Mouse (Mus musculus): ENCODE measurements around the gene Txndc12. TPM values are rescaled to one million over a fixed set of nuclear protein-coding genes. Genes with fewer than 3 reads are reported as not detected.

The Txndc12 gene
- total RNA-seq (2021), result 10 to 100 TPM; 29.2 to 30.0 TPM
- polyA plus RNA-seq (2012; rRNA removed), result 15.7 and 23.4 TPM in 2 replicates
- long read RNA-seq, transcript Txndc12-201 (7 exons, 1,359 nt), result major isoform, 23 of 23 reads
- long read RNA-seq, partial matches to known transcripts, result 0 of 23 reads
- long read RNA-seq, other reads (novel, unspliced or antisense), result 0 of 23 reads

DNA sequence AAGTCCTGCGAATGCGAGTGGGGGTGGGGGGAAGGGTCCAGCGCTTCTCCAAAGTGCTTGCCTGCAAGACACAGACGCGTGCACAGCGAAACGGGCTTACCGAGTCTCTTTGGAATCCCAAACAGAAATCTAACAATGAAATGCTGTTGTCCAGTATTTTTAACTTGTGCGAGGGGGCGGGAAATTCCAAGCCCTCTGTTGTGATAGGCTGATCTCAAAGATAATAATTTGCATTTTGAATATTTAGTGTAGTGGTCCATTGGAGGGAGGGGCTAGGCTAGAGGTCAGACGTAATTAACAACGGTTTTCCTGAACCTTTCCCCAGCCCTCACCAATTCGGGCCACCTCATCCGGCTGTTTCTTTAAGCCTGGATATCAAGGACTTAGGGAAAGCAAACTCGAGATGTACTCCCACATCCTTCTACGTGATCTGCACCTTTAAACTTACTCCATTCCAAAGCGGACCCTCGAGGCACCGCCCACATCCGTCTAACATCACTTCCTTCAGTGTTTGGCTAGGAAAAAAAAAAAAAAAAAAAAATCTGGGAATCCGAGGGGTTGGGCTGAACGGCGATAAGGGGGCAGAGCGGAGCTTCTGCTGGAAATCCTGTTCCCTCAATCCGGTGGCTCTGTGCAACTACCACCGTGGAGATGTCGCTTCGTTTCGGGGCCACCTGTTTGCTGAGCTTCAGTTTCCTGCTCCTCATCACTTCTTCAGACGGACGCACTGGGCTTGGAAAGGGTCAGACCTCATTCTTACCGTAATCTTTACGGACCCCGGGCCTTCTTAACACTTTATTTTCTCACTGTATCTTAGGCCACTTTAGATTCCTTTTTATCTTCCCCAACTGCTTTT lies at the start of gene Txndc12:
Gene Txndc12 (plus strand): TSS at position 487 of the 856 bp plus-strand sequence.
- peaks cover 6% of the 10 kb centered on the region for H3K4me1 ChIP-seq (ENCODE audit: control insufficient read depth, insufficient read depth, low read length)
- H3K79me2 ChIP-seq (replicated peaks; ENCODE audit: control insufficient read depth, insufficient read depth, low read length), result no peaks in the 10 kb centered on the region; the same call in 1 of the 2 replicates
- H3K9ac ChIP-seq (ENCODE audit: low read depth, low read length), result peak within 1 kb of the TSS; percentile 98
- peak; percentile 87 to 91 for DNase-seq
- H3K27me3 ChIP-seq (ENCODE audit: control insufficient read depth, insufficient read depth, low read length), result no peaks in the 10 kb centered on the region
- intact Hi-C loops (cut with DNase I), result loop anchor here (5.0 kb wide), 1 partner anchor 217 kb away; the partner anchor contains the start of gene Cc2d1b
- peaks cover 26% of the 10 kb centered on the region for H3K36me3 ChIP-seq (ENCODE audit: control insufficient read depth, insufficient read depth, low read length)
- TF ChIP-seq POLR2A (IDR thresholded peaks at IDR 0.05; ENCODE audit: insufficient read depth, low read depth, low read length) (peak; percentile 78), EP300 (IDR thresholded peaks at IDR 0.05; ENCODE audit: insufficient read depth, low read depth, low read length) (0 out of 2 replicates have a peak, but pooled peaks have one; percentile 27), CTCF (IDR thresholded peaks at IDR 0.05) (0 out of 2 replicates have a peak, but pooled peaks have one; percentile 18)
- peak within 1 kb of the TSS; percentile 86 for H3K4me3 ChIP-seq
- peak within 1 kb of the TSS; percentile 96 for H3K27ac ChIP-seq
- WGBS, result under 1% methylated on average over 34 of the region's 34 CpGs

DNA sequence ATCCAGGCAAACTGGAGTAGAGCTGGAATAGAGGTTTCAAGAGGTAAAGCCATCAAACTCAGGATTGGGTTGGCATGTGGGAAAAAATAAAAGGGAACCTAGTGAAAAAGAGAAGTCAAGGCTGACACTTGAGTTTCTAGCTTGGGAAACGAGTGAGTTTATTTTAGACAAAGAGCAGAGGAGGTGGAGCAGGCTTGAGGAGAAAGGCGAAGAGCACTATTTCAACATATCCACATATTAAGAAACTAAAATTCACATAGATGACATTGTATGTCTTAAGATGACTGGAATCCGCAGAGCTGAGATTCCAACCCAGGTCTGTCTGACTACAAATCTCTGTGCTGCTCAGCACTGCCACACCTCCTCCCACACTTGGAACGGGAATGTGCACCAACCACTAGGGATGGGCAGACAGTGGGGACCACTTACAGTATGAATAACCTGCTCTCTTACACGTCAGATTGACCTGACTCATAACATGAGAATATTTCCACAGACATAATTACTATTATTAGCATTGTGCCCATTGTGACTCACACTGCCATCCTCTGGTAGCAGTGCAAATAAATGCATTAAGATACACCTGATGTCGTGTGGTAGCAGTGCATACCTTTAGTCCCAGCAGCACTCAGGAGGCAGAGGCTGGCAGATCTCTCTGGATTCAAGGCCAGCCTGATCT lies 45.0 kb upstream of the Txndc12 start:
- no peaks in the 10 kb centered on the region for H3K4me1 ChIP-seq (ENCODE audit: control insufficient read depth, insufficient read depth, low read length)
- H3K4me3 ChIP-seq, result no peak overlapping the region
- DNase-seq, result no peak
- intact Hi-C loops (cut with DNase I), result no loop called here
- no peaks in the 10 kb centered on the region for H3K27me3 ChIP-seq (ENCODE audit: control insufficient read depth, insufficient read depth, low read length)
- H3K36me3 ChIP-seq (ENCODE audit: control insufficient read depth, insufficient read depth, low read length), result no peaks in the 10 kb centered on the region
- no peak overlapping the region for H3K27ac ChIP-seq
- no peak overlapping the region for H3K9ac ChIP-seq (ENCODE audit: low read depth, low read length)
- no peak for TF ChIP-seq POLR2A (IDR thresholded peaks at IDR 0.05; ENCODE audit: insufficient read depth, low read depth, low read length)
- TF ChIP-seq EP300 (IDR thresholded peaks at IDR 0.05; ENCODE audit: insufficient read depth, low read depth, low read length), result no peak
- TF ChIP-seq CTCF (IDR thresholded peaks at IDR 0.05), result peak; percentile 34
- no peaks in the 10 kb centered on the region for H3K79me2 ChIP-seq (replicated peaks; ENCODE audit: control insufficient read depth, insufficient read depth, low read length)
- WGBS, result 61% methylated on average over 6 of the region's 6 CpGs

DNA sequence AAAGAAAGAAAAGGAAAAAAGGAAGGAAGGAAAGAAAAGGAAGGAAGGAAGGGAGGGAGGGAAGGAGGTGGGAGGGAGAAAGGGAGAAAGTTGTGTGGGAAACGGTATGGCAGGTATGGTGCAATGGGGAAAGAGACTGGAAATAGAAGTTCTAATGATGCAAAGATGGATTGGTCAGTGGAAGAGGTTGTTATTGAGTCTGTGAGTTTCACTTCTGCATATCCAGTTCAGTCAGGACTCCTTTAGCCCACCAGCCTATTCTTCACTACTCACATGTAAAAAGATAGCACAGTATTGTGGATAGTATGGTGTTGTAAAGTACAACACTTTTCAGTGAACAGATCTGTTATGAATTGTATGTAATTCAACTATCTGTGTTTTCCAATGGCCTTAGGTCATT lies 43.9 kb upstream of the Txndc12 start:
- intact Hi-C loops (cut with DNase I), result no loop called here

DNA sequence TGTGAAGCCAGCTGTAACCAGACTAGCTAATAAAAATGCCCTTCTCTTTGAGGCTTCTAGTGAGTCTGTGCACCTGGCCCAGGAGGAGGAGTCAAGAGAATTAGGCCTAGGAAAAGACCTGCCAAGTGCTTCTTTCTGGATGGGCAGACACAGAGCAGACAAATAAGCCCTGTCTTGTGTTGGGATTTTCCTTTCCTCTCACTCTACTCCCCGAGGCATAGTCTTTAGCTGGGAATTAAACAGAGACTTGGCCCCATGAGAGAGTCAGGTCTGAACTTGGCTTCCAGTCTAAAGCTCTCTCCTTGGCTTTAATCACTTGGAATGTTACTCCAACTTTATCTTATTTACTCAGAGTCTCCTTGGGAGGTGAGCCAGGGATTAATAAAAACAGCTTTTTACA lies 40.5 kb upstream of the Txndc12 start:
- Histone ChIP-seq H3K9ac (ENCODE audit: low read depth, low read length) (no peak overlapping the region), H3K36me3 (ENCODE audit: control insufficient read depth, insufficient read depth, low read length) (peaks cover 7% of the 10 kb centered on the region), H3K4me1 (ENCODE audit: control insufficient read depth, insufficient read depth, low read length) (peaks cover 6% of the 10 kb centered on the region), H3K27ac (no peak overlapping the region), H3K79me2 (replicated peaks; ENCODE audit: control insufficient read depth, insufficient read depth, low read length) (no peaks in the 10 kb centered on the region), H3K27me3 (ENCODE audit: control insufficient read depth, insufficient read depth, low read length) (no peaks in the 10 kb centered on the region), H3K4me3 (no peak overlapping the region)
- TF ChIP-seq POLR2A (IDR thresholded peaks at IDR 0.05; ENCODE audit: insufficient read depth, low read depth, low read length), result no peak
- TF ChIP-seq CTCF (IDR thresholded peaks at IDR 0.05), result no peak
- TF ChIP-seq EP300 (IDR thresholded peaks at IDR 0.05; ENCODE audit: insufficient read depth, low read depth, low read length), result no peak
- intact Hi-C loops (cut with DNase I), result no loop called here
- no peak for DNase-seq
- WGBS, result 30% methylated on average over 1 of the region's 1 CpGs

More for the DNA sequence above, 43.9 kb upstream of the Txndc12 start:
- no peaks in the 10 kb centered on the region for H3K27me3 ChIP-seq (ENCODE audit: control insufficient read depth, insufficient read depth, low read length)
- H3K79me2 ChIP-seq (replicated peaks; ENCODE audit: control insufficient read depth, insufficient read depth, low read length), result no peaks in the 10 kb centered on the region
- no peak overlapping the region for H3K27ac ChIP-seq
- H3K36me3 ChIP-seq (ENCODE audit: control insufficient read depth, insufficient read depth, low read length), result no peaks in the 10 kb centered on the region
- no peak overlapping the region for H3K9ac ChIP-seq (ENCODE audit: low read depth, low read length)
- no peak for DNase-seq
- no peak overlapping the region for H3K4me3 ChIP-seq
- TF ChIP-seq EP300 (IDR thresholded peaks at IDR 0.05; ENCODE audit: insufficient read depth, low read depth, low read length), result no peak
- no peak for TF ChIP-seq CTCF (IDR thresholded peaks at IDR 0.05)
- no peak for TF ChIP-seq POLR2A (IDR thresholded peaks at IDR 0.05; ENCODE audit: insufficient read depth, low read depth, low read length)
- 50% methylated on average over 1 of the region's 1 CpGs for WGBS
- no peaks in the 10 kb centered on the region for H3K4me1 ChIP-seq (ENCODE audit: control insufficient read depth, insufficient read depth, low read length)

DNA sequence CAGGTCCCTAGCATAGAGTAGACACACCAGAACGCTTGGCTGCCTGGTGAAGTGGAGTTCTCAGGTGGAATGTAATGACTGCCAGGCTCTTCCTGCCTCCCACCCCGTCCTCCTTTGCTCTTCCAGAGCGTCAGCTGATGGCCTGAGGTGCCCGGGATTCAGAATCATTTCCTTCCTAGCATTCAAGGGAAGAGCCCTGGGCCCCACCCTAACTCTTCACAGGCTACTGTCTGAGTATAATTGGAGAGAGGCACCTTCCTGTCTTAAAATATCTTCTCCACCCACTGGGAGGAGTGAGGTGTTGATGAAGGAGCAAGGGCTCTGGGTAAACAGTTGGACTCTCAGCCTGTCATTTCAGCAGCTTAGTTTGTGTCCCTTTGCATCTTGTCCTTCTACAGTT lies 37.7 kb upstream of the Txndc12 start:
- peak in 1 of 2 experiments; percentile 21 for DNase-seq
- no peak overlapping the region for H3K4me3 ChIP-seq
- H3K4me1 ChIP-seq (ENCODE audit: control insufficient read depth, insufficient read depth, low read length), result peaks cover 6% of the 10 kb centered on the region
- no peaks in the 10 kb centered on the region for H3K79me2 ChIP-seq (replicated peaks; ENCODE audit: control insufficient read depth, insufficient read depth, low read length)
- TF ChIP-seq POLR2A (IDR thresholded peaks at IDR 0.05; ENCODE audit: insufficient read depth, low read depth, low read length) (0 out of 2 replicates have a peak, but pooled peaks have one; percentile 25), CTCF (IDR thresholded peaks at IDR 0.05) (no peak), EP300 (IDR thresholded peaks at IDR 0.05; ENCODE audit: insufficient read depth, low read depth, low read length) (0 out of 2 replicates have a peak, but pooled peaks have one; percentile 16)
- WGBS, result 29% methylated on average over 4 of the region's 4 CpGs
- intact Hi-C loops (cut with DNase I), result loop anchor here (5.0 kb wide), 2 partner anchors 51 to 99 kb away; partner anchors contain the start of genes A730015C16Rik and Kti12
- H3K27me3 ChIP-seq (ENCODE audit: control insufficient read depth, insufficient read depth, low read length), result no peaks in the 10 kb centered on the region
- H3K36me3 ChIP-seq (ENCODE audit: control insufficient read depth, insufficient read depth, low read length), result peaks cover 7% of the 10 kb centered on the region
- no peak overlapping the region for H3K9ac ChIP-seq (ENCODE audit: low read depth, low read length)
- H3K27ac ChIP-seq, result peak overlapping the region; percentile 36

Measured in heart, adult 2 months (tissue).